Mouse (Mus musculus): ENCODE measurements around the gene A030005K14Rik. TPM values are rescaled to one million over a fixed set of nuclear protein-coding genes. Genes with fewer than 3 reads are reported as not detected.
A peak's percentile ranks its signal among the peaks of the same experiment; 100 is the strongest.

Gene A030005K14Rik
- polyA plus RNA-seq, 2 experiments: not detected

GRCm38 (mm10) chr1:83038109-83038672 is 21.0 kb downstream of the A030005K14Rik start, which contains the start of gene Slc19a3:
Slc19a3 (minus strand) TSS chr1:83038448.
- Histone ChIP-seq H3K27me3 (ENCODE audit: control insufficient read depth, insufficient read depth, low read length) (no peaks in the 10 kb centered on the region; the same call in 1 of the 2 replicates), H3K4me2 (ENCODE audit: low read depth) (peak within 1 kb of the TSS; percentile 56), H3K27ac (no peak within 1 kb of the TSS), H3K4me1 (replicated peaks; ENCODE audit: control insufficient read depth in 2 of 2, insufficient read depth in 2 of 2, low read length in 1 of 2) (no peaks in the 10 kb centered on the region), H3K4me3 (ENCODE audit: insufficient read depth in 1 of 2, low read depth in 2 of 2, low read length in 2 of 2) (peak within 1 kb of the TSS; percentile 35 to 53), H3K36me3 (replicated peaks; ENCODE audit: control insufficient read depth, insufficient read depth, low read depth) (no peaks in the 10 kb centered on the region), H3K9ac (replicated peaks) (no peak within 1 kb of the TSS), H3K9me3 (ENCODE audit: control insufficient read depth, low read length) (no peaks in the 10 kb centered on the region)
- TF ChIP-seq CTCF (IDR thresholded peaks at IDR 0.05; ENCODE audit: low read depth) (no peak), EP300 (IDR thresholded peaks at IDR 0.05; ENCODE audit: low read depth) (no peak)
- DNase-seq (ENCODE audit: low read depth in 3 of 3, low spot score in 3 of 3) (no peak), ATAC-seq (ENCODE audit: insufficient read depth) (no peak)
- WGBS (ENCODE audit: insufficient replicate concordance): under 1% methylated on average over 25 of the region's 25 CpGs

- no peak overlapping the region for H3K4me3 ChIP-seq (ENCODE audit: insufficient read depth in 1 of 2, low read depth in 2 of 2, low read length in 2 of 2)
- DNase-seq (ENCODE audit: low read depth in 3 of 3, low spot score in 3 of 3) (no peak), ATAC-seq (ENCODE audit: insufficient read depth) (no peak)
- H3K27ac ChIP-seq: no peak overlapping the region
- no peak overlapping the region for H3K9ac ChIP-seq (replicated peaks)
- H3K27me3 ChIP-seq (ENCODE audit: control insufficient read depth, insufficient read depth, low read length): no peaks in the 10 kb centered on the region; the same call in 1 of the 2 replicates
- no peaks in the 10 kb centered on the region for H3K36me3 ChIP-seq (replicated peaks; ENCODE audit: control insufficient read depth, insufficient read depth, low read depth)
- H3K4me1 ChIP-seq (replicated peaks; ENCODE audit: control insufficient read depth in 2 of 2, insufficient read depth in 2 of 2, low read length in 1 of 2): no peaks in the 10 kb centered on the region
- H3K4me2 ChIP-seq (ENCODE audit: low read depth): no peak overlapping the region
- no peaks in the 10 kb centered on the region for H3K9me3 ChIP-seq (ENCODE audit: control insufficient read depth, low read length)
- no peak for TF ChIP-seq CTCF (IDR thresholded peaks at IDR 0.05; ENCODE audit: low read depth)
- TF ChIP-seq EP300 (IDR thresholded peaks at IDR 0.05; ENCODE audit: low read depth): no peak
- WGBS (ENCODE audit: insufficient replicate concordance): 57% methylated on average over 11 of the region's 11 CpGs
Measured at GRCm38 (mm10) chr1:83036892-83037667, 22.1 kb downstream of the A030005K14Rik start.

GRCm38 (mm10) chr1:83034509-83034908 is 24.7 kb downstream of the A030005K14Rik start:
- Histone ChIP-seq H3K4me2 (ENCODE audit: low read depth) (no peak overlapping the region), H3K36me3 (replicated peaks; ENCODE audit: control insufficient read depth, insufficient read depth, low read depth) (no peaks in the 10 kb centered on the region), H3K4me3 (ENCODE audit: insufficient read depth in 1 of 2, low read depth in 2 of 2, low read length in 2 of 2) (no peak overlapping the region), H3K4me1 (replicated peaks; ENCODE audit: control insufficient read depth in 2 of 2, insufficient read depth in 2 of 2, low read length in 1 of 2) (no peaks in the 10 kb centered on the region), H3K9ac (replicated peaks) (no peak overlapping the region), H3K27me3 (ENCODE audit: control insufficient read depth, insufficient read depth, low read length) (no peaks in the 10 kb centered on the region; the same call in 1 of the 2 replicates), H3K9me3 (ENCODE audit: control insufficient read depth, low read length) (no peaks in the 10 kb centered on the region), H3K27ac (no peak overlapping the region)
- no peak for DNase-seq (ENCODE audit: low read depth in 3 of 3, low spot score in 3 of 3)
- TF ChIP-seq EP300 (IDR thresholded peaks at IDR 0.05; ENCODE audit: low read depth): no peak
- TF ChIP-seq CTCF (IDR thresholded peaks at IDR 0.05; ENCODE audit: low read depth): no peak
- no peak for ATAC-seq (ENCODE audit: insufficient read depth)
- WGBS (ENCODE audit: insufficient replicate concordance): 42% methylated on average over 5 of the region's 5 CpGs

- no peak for TF ChIP-seq EP300 (IDR thresholded peaks at IDR 0.05; ENCODE audit: low read depth)
- TF ChIP-seq CTCF (IDR thresholded peaks at IDR 0.05; ENCODE audit: low read depth): no peak
- no peak overlapping the region for H3K4me3 ChIP-seq (ENCODE audit: insufficient read depth in 1 of 2, low read depth in 2 of 2, low read length in 2 of 2)
- H3K9me3 ChIP-seq (ENCODE audit: control insufficient read depth, low read length): no peaks in the 10 kb centered on the region
- DNase-seq (ENCODE audit: low read depth in 3 of 3, low spot score in 3 of 3) (no peak), ATAC-seq (ENCODE audit: insufficient read depth) (no peak)
- H3K27me3 ChIP-seq (ENCODE audit: control insufficient read depth, insufficient read depth, low read length): no peaks in the 10 kb centered on the region
- H3K9ac ChIP-seq (replicated peaks): no peak overlapping the region
- no peak overlapping the region for H3K27ac ChIP-seq
- 67% methylated on average over 6 of the region's 6 CpGs for WGBS (ENCODE audit: insufficient replicate concordance)
- no peak overlapping the region for H3K4me2 ChIP-seq (ENCODE audit: low read depth)
- H3K36me3 ChIP-seq (replicated peaks; ENCODE audit: control insufficient read depth, insufficient read depth, low read depth): no peaks in the 10 kb centered on the region
- no peaks in the 10 kb centered on the region for H3K4me1 ChIP-seq (replicated peaks; ENCODE audit: control insufficient read depth in 2 of 2, insufficient read depth in 2 of 2, low read length in 1 of 2)
Measured at GRCm38 (mm10) chr1:83032508-83032907, 26.7 kb downstream of the A030005K14Rik start.

GRCm38 (mm10) chr1:83031950-83032349 is 27.2 kb downstream of the A030005K14Rik start:
- WGBS (ENCODE audit: insufficient replicate concordance): 24% methylated on average over 1 of the region's 1 CpGs
- TF ChIP-seq CTCF (IDR thresholded peaks at IDR 0.05; ENCODE audit: low read depth) (no peak), EP300 (IDR thresholded peaks at IDR 0.05; ENCODE audit: low read depth) (no peak)
- ATAC-seq (ENCODE audit: insufficient read depth) (no peak), DNase-seq (ENCODE audit: low read depth in 3 of 3, low spot score in 3 of 3) (no peak)
- no peaks in the 10 kb centered on the region for H3K9me3 ChIP-seq (ENCODE audit: control insufficient read depth, low read length)
- H3K9ac ChIP-seq (replicated peaks): no peak overlapping the region
- H3K27ac ChIP-seq: no peak overlapping the region
- no peaks in the 10 kb centered on the region for H3K4me1 ChIP-seq (replicated peaks; ENCODE audit: control insufficient read depth in 2 of 2, insufficient read depth in 2 of 2, low read length in 1 of 2)
- no peaks in the 10 kb centered on the region for H3K27me3 ChIP-seq (ENCODE audit: control insufficient read depth, insufficient read depth, low read length)
- no peak overlapping the region for H3K4me2 ChIP-seq (ENCODE audit: low read depth)
- H3K36me3 ChIP-seq (replicated peaks; ENCODE audit: control insufficient read depth, insufficient read depth, low read depth): no peaks in the 10 kb centered on the region
- no peak overlapping the region for H3K4me3 ChIP-seq (ENCODE audit: insufficient read depth in 1 of 2, low read depth in 2 of 2, low read length in 2 of 2)
